Mouse (Mus musculus) G1E (cell line): ENCODE measurements around the gene Sept8.

ENCODE experiments used
- CTCF ChIP-seq: IDR thresholded peaks from 2 replicates; pipeline ENCODE4 v1.5.1; 2012; ENCODE audit warnings: low read depth, low read length, inconsistent platforms, mixed read lengths
- GATA1 ChIP-seq: IDR thresholded peaks from 2 replicates; pipeline ENCODE4 v1.6.1; 2012; ENCODE audit warnings: borderline replicate concordance, low read length, inconsistent platforms, mixed read lengths
- POLR2AphosphoS5 ChIP-seq: IDR thresholded peaks from 2 replicates; pipeline ENCODE4 v1.6.1; 2012; ENCODE audit warnings: low read depth, low read length, inconsistent platforms; ENCODE audit not compliant: insufficient replicate concordance
- TAL1 ChIP-seq: conservative IDR thresholded peaks from 2 replicates; pipeline ENCODE4 v1.6.1; 2012; ENCODE audit warnings: low read depth, low read length, inconsistent platforms, mixed read lengths

- no peak for TF ChIP-seq CTCF
- TF ChIP-seq GATA1, result no peak
- TF ChIP-seq TAL1, result no peak
- TF ChIP-seq POLR2AphosphoS5, result no peak
Measured at GRCm38 (mm10) chr11:53583151-53583550, 64.1 kb downstream of the Sept8 start.
